Mouse (Mus musculus): Measurements from ENCODE around the gene Fam47e. TPM values are rescaled to one million over a fixed set of nuclear protein-coding genes. Genes with fewer than 3 reads are reported as not detected.

The Fam47e gene
- polyA plus RNA-seq, 1 experiment from 2014 or later, result 2.3 TPM

DNA sequence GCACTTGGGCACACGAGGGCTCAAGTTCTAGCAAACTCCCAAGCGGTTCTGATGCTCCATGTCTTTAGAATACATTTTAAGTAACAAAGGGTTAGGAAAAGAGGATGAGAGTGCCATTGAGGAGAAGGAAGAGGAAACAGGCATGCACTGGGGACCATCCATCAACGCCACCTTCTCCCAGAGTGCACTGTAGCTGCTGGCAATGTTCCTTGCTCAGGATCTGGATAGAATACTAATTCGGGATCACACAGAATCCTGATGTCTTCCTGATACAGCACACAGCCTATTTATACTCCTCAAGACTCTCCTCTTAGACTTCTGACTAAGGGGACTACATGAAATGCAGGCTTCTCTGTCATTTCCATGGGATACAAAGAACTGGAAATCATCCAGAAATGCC, 15.2 kb upstream of the Fam47e start:
- ATAC-seq, result peak; percentile 86
- H3K9ac ChIP-seq (ENCODE audit: low read depth, low read length), result no peak overlapping the region
- no peak overlapping the region for H3K27ac ChIP-seq (ENCODE audit: low read depth, low read length)
- H3K36me3 ChIP-seq (ENCODE audit: control insufficient read depth, insufficient read depth, low read length), result no peaks in the 10 kb centered on the region
- WGBS, result 74% methylated on average over 4 of the region's 4 CpGs
- H3K4me2 ChIP-seq (ENCODE audit: low read length), result no peak overlapping the region
- H3K4me1 ChIP-seq (ENCODE audit: control insufficient read depth, insufficient read depth, low read depth, low read length), result no peaks in the 10 kb centered on the region
- no peak overlapping the region for H3K4me3 ChIP-seq (ENCODE audit: low read length)
- no peaks in the 10 kb centered on the region for H3K9me3 ChIP-seq (ENCODE audit: control insufficient read depth, low read length)
- no peaks in the 10 kb centered on the region for H3K27me3 ChIP-seq (replicated peaks; ENCODE audit: control insufficient read depth, insufficient read depth, low read length)

DNA sequence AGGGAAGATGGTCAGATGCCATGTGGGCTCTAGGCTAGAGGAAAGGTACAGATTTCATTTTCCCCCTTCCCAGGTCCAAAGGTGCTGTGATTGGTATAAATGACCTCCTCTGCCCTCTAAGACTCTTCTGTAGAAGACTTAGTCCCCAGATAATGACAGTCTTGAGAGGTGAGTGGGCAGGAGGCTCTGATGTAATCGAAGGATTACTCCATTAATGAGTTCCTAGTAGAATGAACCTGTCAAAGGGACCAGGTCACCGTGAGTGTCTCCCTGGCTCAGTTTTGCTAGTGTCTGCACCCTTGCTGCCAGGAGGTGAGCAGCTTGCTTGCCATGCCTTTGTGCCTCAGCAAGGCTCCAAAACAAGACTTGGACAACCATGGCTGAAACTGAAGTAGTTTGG, 2.3 kb upstream of the Fam47e start:
- Histone ChIP-seq H3K9ac (ENCODE audit: low read depth, low read length) (no peak overlapping the region), H3K4me3 (ENCODE audit: low read length) (no peak overlapping the region), H3K36me3 (ENCODE audit: control insufficient read depth, insufficient read depth, low read length) (no peaks in the 10 kb centered on the region), H3K4me2 (ENCODE audit: low read length) (no peak overlapping the region), H3K27ac (ENCODE audit: low read depth, low read length) (no peak overlapping the region), H3K4me1 (ENCODE audit: control insufficient read depth, insufficient read depth, low read depth, low read length) (no peaks in the 10 kb centered on the region; the same call in 1 of the 2 replicates), H3K9me3 (ENCODE audit: control insufficient read depth, low read length) (no peaks in the 10 kb centered on the region), H3K27me3 (replicated peaks; ENCODE audit: control insufficient read depth, insufficient read depth, low read length) (no peaks in the 10 kb centered on the region)
- no peak for ATAC-seq
- WGBS, result 95% methylated on average over 2 of the region's 2 CpGs

- ATAC-seq, result no peak
- no peak overlapping the region for H3K4me2 ChIP-seq (ENCODE audit: low read length)
- 66% methylated on average over 3 of the region's 3 CpGs for WGBS
Measured at GRCm38 (mm10) chr5:92553939-92554338, 930 bp upstream of the Fam47e start.

GRCm38 (mm10) chr5:92554443-92554842, 426 bp upstream of the Fam47e start:
- H3K9me3 ChIP-seq (ENCODE audit: control insufficient read depth, low read length), result no peaks in the 10 kb centered on the region
- peak; percentile 70 for ATAC-seq
- no peaks in the 10 kb centered on the region for H3K27me3 ChIP-seq (replicated peaks; ENCODE audit: control insufficient read depth, insufficient read depth, low read length)
- no peak overlapping the region for H3K4me2 ChIP-seq (ENCODE audit: low read length)
- H3K27ac ChIP-seq (ENCODE audit: low read depth, low read length), result peak overlapping the region; percentile 8; the same call in 1 of the 2 replicates
- H3K36me3 ChIP-seq (ENCODE audit: control insufficient read depth, insufficient read depth, low read length), result no peaks in the 10 kb centered on the region
- WGBS, result 67% methylated on average over 4 of the region's 4 CpGs
- H3K4me3 ChIP-seq (ENCODE audit: low read length), result no peak overlapping the region
- H3K4me1 ChIP-seq (ENCODE audit: control insufficient read depth, insufficient read depth, low read depth, low read length), result no peaks in the 10 kb centered on the region; the same call in 1 of the 2 replicates
- H3K9ac ChIP-seq (ENCODE audit: low read depth, low read length), result no peak overlapping the region

More at GRCm38 (mm10) chr5:92553939-92554338, 930 bp upstream of the Fam47e start:
- Histone ChIP-seq H3K4me1 (ENCODE audit: control insufficient read depth, insufficient read depth, low read depth, low read length) (no peaks in the 10 kb centered on the region; the same call in 1 of the 2 replicates), H3K27me3 (replicated peaks; ENCODE audit: control insufficient read depth, insufficient read depth, low read length) (no peaks in the 10 kb centered on the region), H3K9ac (ENCODE audit: low read depth, low read length) (no peak overlapping the region), H3K9me3 (ENCODE audit: control insufficient read depth, low read length) (no peaks in the 10 kb centered on the region), H3K36me3 (ENCODE audit: control insufficient read depth, insufficient read depth, low read length) (no peaks in the 10 kb centered on the region), H3K4me3 (ENCODE audit: low read length) (no peak overlapping the region), H3K27ac (ENCODE audit: low read depth, low read length) (no peak overlapping the region)

DNA sequence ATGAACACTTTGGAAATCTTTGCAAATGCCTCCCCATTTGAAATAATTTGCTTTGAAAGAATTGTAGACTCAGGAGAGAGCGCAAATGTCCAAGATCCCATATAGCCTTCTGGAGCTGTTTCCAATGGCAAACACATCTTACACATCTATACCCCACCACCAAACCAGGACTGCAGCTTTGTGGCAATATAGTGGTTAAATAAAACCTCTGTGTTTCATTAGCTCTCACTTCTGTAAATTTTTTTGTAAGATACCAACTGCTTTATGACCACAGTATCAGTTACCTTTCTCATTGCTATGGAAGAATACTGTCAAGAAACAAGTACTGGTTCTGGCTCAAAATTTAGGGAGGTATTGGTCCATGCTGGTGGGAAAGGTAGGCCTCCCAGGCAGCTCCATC, 1.0 kb downstream of the Fam47e start:
- WGBS, result 96% methylated on average over 1 of the region's 1 CpGs
- H3K4me1 ChIP-seq (ENCODE audit: control insufficient read depth, insufficient read depth, low read depth, low read length), result no peaks in the 10 kb centered on the region; the same call in 1 of the 2 replicates
- no peak overlapping the region for H3K27ac ChIP-seq (ENCODE audit: low read depth, low read length)
- no peaks in the 10 kb centered on the region for H3K36me3 ChIP-seq (ENCODE audit: control insufficient read depth, insufficient read depth, low read length)
- no peak overlapping the region for H3K9ac ChIP-seq (ENCODE audit: low read depth, low read length)
- no peaks in the 10 kb centered on the region for H3K27me3 ChIP-seq (replicated peaks; ENCODE audit: control insufficient read depth, insufficient read depth, low read length)
- no peak overlapping the region for H3K4me3 ChIP-seq (ENCODE audit: low read length)
- no peaks in the 10 kb centered on the region for H3K9me3 ChIP-seq (ENCODE audit: control insufficient read depth, low read length)
- ATAC-seq, result no peak
- H3K4me2 ChIP-seq (ENCODE audit: low read length), result no peak overlapping the region

DNA sequence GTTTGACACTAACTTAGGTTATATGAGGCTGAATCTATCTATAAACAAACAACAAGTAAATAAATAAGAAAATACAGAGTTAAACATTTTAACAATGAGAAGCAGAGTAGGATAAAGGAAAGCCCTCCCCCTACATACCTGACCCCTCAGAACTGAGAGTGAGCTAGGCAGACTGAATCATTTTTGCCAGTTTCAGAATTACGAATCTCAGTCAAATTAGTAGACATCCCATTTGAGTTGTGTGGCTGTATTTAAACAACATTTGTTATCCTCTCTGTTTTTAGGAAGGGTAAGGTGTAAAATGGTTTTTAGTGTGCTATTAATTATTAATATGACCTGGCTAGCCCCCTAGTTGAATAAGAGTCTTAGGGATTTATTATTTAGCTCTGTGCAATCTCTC, 2.6 kb downstream of the Fam47e start:
- H3K4me3 ChIP-seq (ENCODE audit: low read length), result no peak overlapping the region
- H3K4me2 ChIP-seq (ENCODE audit: low read length), result no peak overlapping the region
- 97% methylated on average over 1 of the region's 1 CpGs for WGBS
- H3K27ac ChIP-seq (ENCODE audit: low read depth, low read length), result no peak overlapping the region
- H3K36me3 ChIP-seq (ENCODE audit: control insufficient read depth, insufficient read depth, low read length), result no peaks in the 10 kb centered on the region
- no peak for ATAC-seq
- no peaks in the 10 kb centered on the region for H3K9me3 ChIP-seq (ENCODE audit: control insufficient read depth, low read length)
- no peaks in the 10 kb centered on the region; the same call in 1 of the 2 replicates for H3K27me3 ChIP-seq (replicated peaks; ENCODE audit: control insufficient read depth, insufficient read depth, low read length)
- no peak overlapping the region for H3K9ac ChIP-seq (ENCODE audit: low read depth, low read length)
- H3K4me1 ChIP-seq (ENCODE audit: control insufficient read depth, insufficient read depth, low read depth, low read length), result no peaks in the 10 kb centered on the region; the same call in 1 of the 2 replicates

DNA sequence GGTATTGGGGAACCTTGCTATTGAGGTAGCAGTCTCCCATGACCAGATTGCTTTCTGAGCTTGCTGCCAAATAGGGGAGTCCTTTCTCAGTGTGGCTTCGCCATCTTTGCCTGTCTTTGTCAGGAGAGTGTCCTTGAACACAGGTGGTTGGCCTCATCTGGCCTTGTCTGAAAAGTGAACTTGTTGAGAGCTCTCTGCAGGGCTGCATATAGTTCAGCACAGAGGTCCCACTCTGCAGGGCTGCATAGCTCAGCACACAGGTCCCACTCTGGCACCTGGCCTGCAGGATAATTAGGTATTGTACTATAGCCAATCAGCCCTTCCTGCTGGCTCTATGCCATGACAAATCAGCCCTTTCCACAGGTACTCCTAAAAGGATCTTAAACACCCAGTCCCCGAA, 5.3 kb downstream of the Fam47e start:
- no peak overlapping the region for H3K4me3 ChIP-seq (ENCODE audit: low read length)
- no peaks in the 10 kb centered on the region for H3K9me3 ChIP-seq (ENCODE audit: control insufficient read depth, low read length)
- no peaks in the 10 kb centered on the region for H3K36me3 ChIP-seq (ENCODE audit: control insufficient read depth, insufficient read depth, low read length)
- WGBS, result 77% methylated on average over 2 of the region's 2 CpGs
- no peak overlapping the region for H3K4me2 ChIP-seq (ENCODE audit: low read length)
- H3K4me1 ChIP-seq (ENCODE audit: control insufficient read depth, insufficient read depth, low read depth, low read length), result no peaks in the 10 kb centered on the region
- no peak overlapping the region for H3K9ac ChIP-seq (ENCODE audit: low read depth, low read length)
- H3K27me3 ChIP-seq (replicated peaks; ENCODE audit: control insufficient read depth, insufficient read depth, low read length), result no peaks in the 10 kb centered on the region; the same call in 1 of the 2 replicates
- no peak for ATAC-seq
- no peak overlapping the region for H3K27ac ChIP-seq (ENCODE audit: low read depth, low read length)

GRCm38 (mm10) chr5:92562002-92562401, 7.1 kb downstream of the Fam47e start:
- Histone ChIP-seq H3K4me1 (ENCODE audit: control insufficient read depth, insufficient read depth, low read depth, low read length) (no peaks in the 10 kb centered on the region), H3K27me3 (replicated peaks; ENCODE audit: control insufficient read depth, insufficient read depth, low read length) (no peaks in the 10 kb centered on the region; the same call in 1 of the 2 replicates), H3K9me3 (ENCODE audit: control insufficient read depth, low read length) (no peaks in the 10 kb centered on the region), H3K4me2 (ENCODE audit: low read length) (no peak overlapping the region), H3K27ac (ENCODE audit: low read depth, low read length) (no peak overlapping the region), H3K9ac (ENCODE audit: low read depth, low read length) (no peak overlapping the region), H3K36me3 (ENCODE audit: control insufficient read depth, insufficient read depth, low read length) (no peaks in the 10 kb centered on the region), H3K4me3 (ENCODE audit: low read length) (no peak overlapping the region)
- ATAC-seq, result no peak
- WGBS, result 81% methylated on average over 13 of the region's 13 CpGs

DNA sequence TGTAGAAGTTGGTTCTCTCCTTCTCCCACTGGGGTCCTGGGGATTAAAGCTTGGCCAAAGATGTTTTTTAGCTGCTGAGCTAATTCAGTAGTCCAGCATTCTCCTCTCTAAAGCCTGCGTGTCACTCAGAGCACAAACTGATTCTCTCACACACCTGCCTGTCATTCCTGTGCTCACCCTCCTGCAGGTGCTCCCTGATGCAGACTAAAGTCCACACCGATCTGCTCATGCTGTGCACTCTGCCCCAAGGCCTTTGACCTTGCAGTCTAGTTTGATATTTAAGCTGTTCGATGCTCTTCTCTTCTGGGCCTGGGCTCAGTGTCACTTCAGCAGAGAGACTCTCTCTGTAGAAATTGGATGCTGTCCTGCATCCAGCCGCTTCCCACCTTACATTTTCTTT, 16.4 kb downstream of the Fam47e start:
- Histone ChIP-seq H3K27ac (ENCODE audit: low read depth, low read length) (no peak overlapping the region), H3K27me3 (replicated peaks; ENCODE audit: control insufficient read depth, insufficient read depth, low read length) (no peaks in the 10 kb centered on the region), H3K4me3 (ENCODE audit: low read length) (no peak overlapping the region), H3K9me3 (ENCODE audit: control insufficient read depth, low read length) (no peaks in the 10 kb centered on the region), H3K36me3 (ENCODE audit: control insufficient read depth, insufficient read depth, low read length) (no peaks in the 10 kb centered on the region), H3K4me2 (ENCODE audit: low read length) (no peak overlapping the region), H3K9ac (ENCODE audit: low read depth, low read length) (no peak overlapping the region), H3K4me1 (ENCODE audit: control insufficient read depth, insufficient read depth, low read depth, low read length) (no peaks in the 10 kb centered on the region)
- no peak for ATAC-seq
- WGBS, result 90% methylated on average over 4 of the region's 4 CpGs

- Histone ChIP-seq H3K27ac (ENCODE audit: low read depth, low read length) (no peak overlapping the region), H3K4me2 (ENCODE audit: low read length) (no peak overlapping the region), H3K27me3 (replicated peaks; ENCODE audit: control insufficient read depth, insufficient read depth, low read length) (no peaks in the 10 kb centered on the region), H3K9me3 (ENCODE audit: control insufficient read depth, low read length) (no peaks in the 10 kb centered on the region), H3K9ac (ENCODE audit: low read depth, low read length) (no peak overlapping the region), H3K4me3 (ENCODE audit: low read length) (no peak overlapping the region), H3K36me3 (ENCODE audit: control insufficient read depth, insufficient read depth, low read length) (no peaks in the 10 kb centered on the region), H3K4me1 (ENCODE audit: control insufficient read depth, insufficient read depth, low read depth, low read length) (no peaks in the 10 kb centered on the region)
- WGBS, result 92% methylated on average over 14 of the region's 14 CpGs
- no peak for ATAC-seq
Measured at GRCm38 (mm10) chr5:92579559-92579958, 24.7 kb downstream of the Fam47e start.

Measured in hindbrain, embryonic 16.5 days (tissue).